Mouse (Mus musculus): Measurements from ENCODE around the gene Rab31. TPM values are rescaled to one million over a fixed set of nuclear protein-coding genes. Genes with fewer than 3 reads are reported as not detected.
A peak's percentile ranks its signal among the peaks of the same experiment; 100 is the strongest.

Rab31 gene
- polyA plus RNA-seq, 1 experiment from 2014 or later, result 73.0 TPM

- Histone ChIP-seq H3K4me2 (no peak overlapping the region), H3K9ac (no peak overlapping the region), H3K27ac (no peak overlapping the region), H3K9me3 (no peaks in the 10 kb centered on the region), H3K4me1 (replicated peaks) (peaks cover 34% of the 10 kb centered on the region), H3K27me3 (no peaks in the 10 kb centered on the region), H3K36me3 (peaks cover 8% of the 10 kb centered on the region), H3K4me3 (no peak overlapping the region)
- 50% methylated on average over 6 of the region's 6 CpGs for WGBS
- ATAC-seq (ENCODE audit: low FRiP score), result no peak
These were observed 26.2 kb downstream of the Rab31 start for GRCm38 (mm10) chr17:65746314-65746713.

GRCm38 (mm10) chr17:65743664-65744330, 28.8 kb downstream of the Rab31 start:
- H3K27me3 ChIP-seq, result no peaks in the 10 kb centered on the region

GRCm38 (mm10) chr17:65742969-65743368, 29.6 kb downstream of the Rab31 start:
- peaks cover 8% of the 10 kb centered on the region for H3K36me3 ChIP-seq
- no peak overlapping the region for H3K9ac ChIP-seq
- 37% methylated on average over 4 of the region's 4 CpGs for WGBS
- no peaks in the 10 kb centered on the region for H3K27me3 ChIP-seq
- H3K4me1 ChIP-seq (replicated peaks), result peaks cover 34% of the 10 kb centered on the region
- ATAC-seq (ENCODE audit: low FRiP score), result peak; percentile 60
- no peaks in the 10 kb centered on the region for H3K9me3 ChIP-seq
- peak overlapping the region; percentile 90 for H3K27ac ChIP-seq
- no peak overlapping the region for H3K4me2 ChIP-seq
- no peak overlapping the region for H3K4me3 ChIP-seq

More at GRCm38 (mm10) chr17:65743664-65744330, 28.8 kb downstream of the Rab31 start:
- no peak overlapping the region for H3K4me2 ChIP-seq
- no peak overlapping the region for H3K4me3 ChIP-seq
- H3K9ac ChIP-seq, result no peak overlapping the region
- H3K27ac ChIP-seq, result peak overlapping the region; percentile 90
- WGBS, result 70% methylated on average over 11 of the region's 11 CpGs
- peaks cover 8% of the 10 kb centered on the region for H3K36me3 ChIP-seq
- ATAC-seq (ENCODE audit: low FRiP score), result peak; percentile 22
- no peaks in the 10 kb centered on the region for H3K9me3 ChIP-seq
- H3K4me1 ChIP-seq (replicated peaks), result peaks cover 34% of the 10 kb centered on the region

GRCm38 (mm10) chr17:65742245-65742905, 30.2 kb downstream of the Rab31 start:
- peaks cover 38% of the 10 kb centered on the region for H3K4me1 ChIP-seq (replicated peaks)
- no peaks in the 10 kb centered on the region for H3K27me3 ChIP-seq
- no peaks in the 10 kb centered on the region for H3K9me3 ChIP-seq
- H3K4me2 ChIP-seq, result 0 out of 2 replicates have a peak overlapping the region, but pooled peaks have one; percentile 17
- H3K4me3 ChIP-seq, result no peak overlapping the region
- H3K9ac ChIP-seq, result no peak overlapping the region
- peak overlapping the region; percentile 90 for H3K27ac ChIP-seq
- WGBS, result 30% methylated on average over 10 of the region's 10 CpGs
- peaks cover 8% of the 10 kb centered on the region for H3K36me3 ChIP-seq
- peak; percentile 79 for ATAC-seq (ENCODE audit: low FRiP score)

- H3K4me3 ChIP-seq, result no peak overlapping the region
- H3K27me3 ChIP-seq, result no peaks in the 10 kb centered on the region
- no peak for ATAC-seq (ENCODE audit: low FRiP score)
- peaks cover 8% of the 10 kb centered on the region for H3K36me3 ChIP-seq
- H3K27ac ChIP-seq, result peak overlapping the region; percentile 90
- H3K9ac ChIP-seq, result no peak overlapping the region
- H3K4me1 ChIP-seq (replicated peaks), result peaks cover 36% of the 10 kb centered on the region
- 83% methylated on average over 4 of the region's 4 CpGs for WGBS
- no peaks in the 10 kb centered on the region for H3K9me3 ChIP-seq
- no peak overlapping the region for H3K4me2 ChIP-seq
These were observed 31.0 kb downstream of the Rab31 start for GRCm38 (mm10) chr17:65741565-65741964.

- Histone ChIP-seq H3K27ac (no peak overlapping the region), H3K9me3 (no peaks in the 10 kb centered on the region), H3K4me3 (no peak overlapping the region), H3K27me3 (no peaks in the 10 kb centered on the region), H3K9ac (no peak overlapping the region), H3K4me1 (replicated peaks) (peaks cover 30% of the 10 kb centered on the region), H3K4me2 (no peak overlapping the region), H3K36me3 (peaks cover 3% of the 10 kb centered on the region; the same call in 1 of the 2 replicates)
- 83% methylated on average over 15 of the region's 15 CpGs for WGBS
- no peak for ATAC-seq (ENCODE audit: low FRiP score)
These were observed 32.5 kb downstream of the Rab31 start for GRCm38 (mm10) chr17:65739874-65740725.

GRCm38 (mm10) chr17:65737622-65738021, 34.9 kb downstream of the Rab31 start:
- no peak for ATAC-seq (ENCODE audit: low FRiP score)

GRCm38 (mm10) chr17:65737175-65737574, 35.4 kb downstream of the Rab31 start:
- Histone ChIP-seq H3K27me3 (no peaks in the 10 kb centered on the region), H3K36me3 (no peaks in the 10 kb centered on the region), H3K4me2 (no peak overlapping the region), H3K27ac (no peak overlapping the region), H3K4me1 (replicated peaks) (peaks cover 12% of the 10 kb centered on the region), H3K9ac (no peak overlapping the region), H3K9me3 (no peaks in the 10 kb centered on the region), H3K4me3 (no peak overlapping the region)
- no peak for ATAC-seq (ENCODE audit: low FRiP score)
- WGBS, result 85% methylated on average over 5 of the region's 5 CpGs

More at GRCm38 (mm10) chr17:65737622-65738021, 34.9 kb downstream of the Rab31 start:
- H3K9ac ChIP-seq, result no peak overlapping the region
- H3K4me3 ChIP-seq, result no peak overlapping the region
- 0 out of 2 replicates have a peak overlapping the region, but pooled peaks have one; percentile 4 for H3K27ac ChIP-seq
- WGBS, result 88% methylated on average over 6 of the region's 6 CpGs
- no peaks in the 10 kb centered on the region for H3K36me3 ChIP-seq
- peaks cover 17% of the 10 kb centered on the region for H3K4me1 ChIP-seq (replicated peaks)
- H3K4me2 ChIP-seq, result no peak overlapping the region
- no peaks in the 10 kb centered on the region for H3K9me3 ChIP-seq
- no peaks in the 10 kb centered on the region for H3K27me3 ChIP-seq

- H3K4me2 ChIP-seq, result no peak overlapping the region
- no peaks in the 10 kb centered on the region for H3K9me3 ChIP-seq
- no peak overlapping the region for H3K9ac ChIP-seq
- 93% methylated on average over 2 of the region's 2 CpGs for WGBS
- 0 out of 2 replicates have a peak, but pooled peaks cover 4% of the 10 kb centered on the region for H3K4me1 ChIP-seq (replicated peaks)
- no peaks in the 10 kb centered on the region for H3K36me3 ChIP-seq
- ATAC-seq (ENCODE audit: low FRiP score), result no peak
- no peak overlapping the region for H3K4me3 ChIP-seq
- no peak overlapping the region for H3K27ac ChIP-seq
- H3K27me3 ChIP-seq, result no peaks in the 10 kb centered on the region
These were observed 37.5 kb downstream of the Rab31 start for GRCm38 (mm10) chr17:65735088-65735487.

GRCm38 (mm10) chr17:65732666-65733065, 39.9 kb downstream of the Rab31 start:
- Histone ChIP-seq H3K36me3 (no peaks in the 10 kb centered on the region), H3K9ac (no peak overlapping the region), H3K27me3 (no peaks in the 10 kb centered on the region), H3K4me3 (no peak overlapping the region), H3K4me2 (no peak overlapping the region), H3K27ac (no peak overlapping the region), H3K9me3 (no peaks in the 10 kb centered on the region), H3K4me1 (replicated peaks) (0 out of 2 replicates have a peak, but pooled peaks cover 2% of the 10 kb centered on the region)
- no peak for ATAC-seq (ENCODE audit: low FRiP score)
- 85% methylated on average over 4 of the region's 4 CpGs for WGBS

GRCm38 (mm10) chr17:65731710-65732109, 40.8 kb downstream of the Rab31 start:
- 90% methylated on average over 9 of the region's 9 CpGs for WGBS
- H3K4me2 ChIP-seq, result no peak overlapping the region
- ATAC-seq (ENCODE audit: low FRiP score), result no peak
- H3K27me3 ChIP-seq, result no peaks in the 10 kb centered on the region
- no peaks in the 10 kb centered on the region for H3K9me3 ChIP-seq
- H3K36me3 ChIP-seq, result no peaks in the 10 kb centered on the region
- no peak overlapping the region for H3K9ac ChIP-seq
- no peaks in the 10 kb centered on the region for H3K4me1 ChIP-seq (replicated peaks)
- H3K4me3 ChIP-seq, result no peak overlapping the region
- no peak overlapping the region for H3K27ac ChIP-seq
